12 mouse cellular contexts compared by ENCODE assay signal in the genomic region with DNA sequence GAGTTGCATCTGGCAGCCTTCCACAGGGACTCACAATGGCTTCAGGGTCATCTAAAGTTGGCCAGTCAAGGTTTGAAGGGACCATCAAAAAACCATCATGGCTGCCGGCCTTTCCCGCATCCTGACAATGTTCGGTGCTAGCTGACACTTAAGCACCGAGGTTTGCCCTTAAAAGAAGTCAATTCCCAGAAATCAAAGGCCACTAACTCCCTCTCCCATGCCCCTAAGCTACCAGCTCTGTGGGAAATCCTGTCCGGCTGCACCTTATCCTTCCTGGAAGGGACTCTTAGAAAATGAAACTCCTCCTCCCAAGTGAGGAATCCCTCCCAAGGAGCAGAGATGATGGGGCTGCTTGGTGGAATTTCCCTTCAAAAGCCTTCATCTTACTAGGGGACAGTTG. TPM values are rescaled to one million over a fixed set of nuclear protein-coding genes. Genes with fewer than 3 reads are reported as not detected.
DNase-seq lines count a peak whose midpoint lies in the region; ATAC-seq and TF ChIP-seq lines count a peak whose summit lies in the region.
"Had no signal": no experiment of that assay in that cellular context is flagged by ENCODE, and none has a peak within 500 bp of the region (broad histone marks: within the 10 kb centered on the region; RNA-seq: fewer than 3 reads in every experiment).

No protein-coding gene starts in this region.

- H3K4me1 ChIP-seq in kidney, adult 2 months (ENCODE audit: control insufficient read depth, insufficient read depth, low read length), result peaks cover 16% of the 10 kb centered on the region
- peaks cover 12% of the 10 kb centered on the region for H3K4me1 ChIP-seq in lung, embryonic 16.5 days (replicated peaks; ENCODE audit: control insufficient read depth, insufficient read depth, low read length)
- no peaks in the 10 kb centered on the region for H3K4me1 ChIP-seq in heart, postnatal 0 days (ENCODE audit: control insufficient read depth, insufficient read depth)
- H3K4me1 ChIP-seq in midbrain, postnatal 0 days (ENCODE audit: insufficient read depth, low read length), result no peaks in the 10 kb centered on the region

- H3K36me3 ChIP-seq in kidney, adult 2 months (ENCODE audit: control insufficient read depth, insufficient read depth, low read length), result no peaks in the 10 kb centered on the region
- no peaks in the 10 kb centered on the region for H3K36me3 ChIP-seq in lung, embryonic 16.5 days (ENCODE audit: control insufficient read depth, insufficient read depth, low read length)
- H3K36me3 ChIP-seq in heart, postnatal 0 days (replicated peaks; ENCODE audit: control insufficient read depth, insufficient read depth, low read length), result no peaks in the 10 kb centered on the region
- H3K36me3 ChIP-seq in midbrain, postnatal 0 days (ENCODE audit: insufficient read depth, low read length), result no peaks in the 10 kb centered on the region

- H3K4me2 ChIP-seq in lung, embryonic 16.5 days (ENCODE audit: low read depth, low read length), result no peak overlapping the region
- no peak overlapping the region for H3K4me2 ChIP-seq in heart, postnatal 0 days (ENCODE audit: low read depth, low read length)
- no peak overlapping the region for H3K4me2 ChIP-seq in midbrain, postnatal 0 days (ENCODE audit: low read depth, low read length, poor library complexity, severe bottlenecking)

- no peak for TF ChIP-seq EP300 in heart, postnatal 0 days (IDR thresholded peaks at IDR 0.05; ENCODE audit: low read depth)

- no peak for DNase-seq in kidney, adult 2 months
- no peak for DNase-seq in kidney, adult 9 months
- no peak for DNase-seq in lung, postnatal 25 days (ENCODE audit: low spot score)
- peak; percentile 82 for DNase-seq in ZHBTc4 (ENCODE audit: low read depth, low spot score)
- DNase-seq in heart, postnatal 0 days (ENCODE audit: low spot score), result no peak
- DNase-seq in midbrain, postnatal 0 days (ENCODE audit: low spot score), result no peak
- DNase-seq: cerebellum, postnatal 14 days; retina, postnatal 1 day had no signal

- no peak for TF ChIP-seq CTCF in kidney, adult 2 months (conservative IDR thresholded peaks at IDR 0.05; ENCODE audit: insufficient read depth, insufficient read length, low read depth, low read length)
- TF ChIP-seq CTCF in heart, postnatal 0 days (IDR thresholded peaks at IDR 0.05; ENCODE audit: low read depth), result no peak
- no peak for TF ChIP-seq CTCF in midbrain, postnatal 0 days (IDR thresholded peaks at IDR 0.05)

- no peaks in the 10 kb centered on the region for H3K27me3 ChIP-seq in kidney, adult 2 months (replicated peaks; ENCODE audit: control insufficient read depth, insufficient read depth, low read length)
- H3K27me3 ChIP-seq in lung, embryonic 16.5 days (ENCODE audit: control insufficient read depth, insufficient read depth, low read depth, low read length), result no peaks in the 10 kb centered on the region
- no peaks in the 10 kb centered on the region for H3K27me3 ChIP-seq in heart, postnatal 0 days (ENCODE audit: control insufficient read depth, insufficient read depth, low read length)
- H3K27me3 ChIP-seq in midbrain, postnatal 0 days (ENCODE audit: insufficient read depth, low read length), result no peaks in the 10 kb centered on the region

- 78% methylated on average over 5 of the region's 5 CpGs for WGBS in kidney, adult 2 months
- WGBS in lung, embryonic 16.5 days, result 72% methylated on average over 5 of the region's 5 CpGs
- 70% methylated on average over 5 of the region's 5 CpGs for WGBS in heart, postnatal 0 days
- WGBS in midbrain, postnatal 0 days, result 88% methylated on average over 5 of the region's 5 CpGs

- TF ChIP-seq POLR2A in kidney, adult 2 months (IDR thresholded peaks at IDR 0.05; ENCODE audit: low read depth, low read length), result no peak

- H3K9me3 ChIP-seq in lung, embryonic 16.5 days (ENCODE audit: control insufficient read depth, low read length), result no peaks in the 10 kb centered on the region
- no peaks in the 10 kb centered on the region for H3K9me3 ChIP-seq in heart, postnatal 0 days (replicated peaks; ENCODE audit: control insufficient read depth, low read length)
- H3K9me3 ChIP-seq in midbrain, postnatal 0 days (ENCODE audit: low read length), result no peaks in the 10 kb centered on the region
- H3K9me3 ChIP-seq: G1E had no signal

- no peak overlapping the region for H3K4me3 ChIP-seq in kidney, adult 2 months (ENCODE audit: insufficient read depth, low read depth, low read length)
- H3K4me3 ChIP-seq in lung, embryonic 16.5 days (ENCODE audit: low read length), result no peak overlapping the region
- H3K4me3 ChIP-seq in heart, postnatal 0 days (ENCODE audit: low read depth, low read length), result no peak overlapping the region
- no peak overlapping the region for H3K4me3 ChIP-seq in midbrain, postnatal 0 days (ENCODE audit: low read depth, low read length)

- H3K27ac ChIP-seq in kidney, adult 2 months (ENCODE audit: insufficient read depth, low read depth, low read length), result peak overlapping the region; percentile 49
- peak overlapping the region; percentile 34; the same call in 1 of the 2 replicates for H3K27ac ChIP-seq in lung, embryonic 16.5 days (ENCODE audit: low read length)
- H3K27ac ChIP-seq in heart, postnatal 0 days (ENCODE audit: low read depth), result peak overlapping the region; percentile 22
- no peak overlapping the region for H3K27ac ChIP-seq in midbrain, postnatal 0 days (ENCODE audit: low read depth, low read length)
- H3K27ac ChIP-seq: liver, embryonic 14.5 days had no signal

- no peak overlapping the region for H3K9ac ChIP-seq in lung, embryonic 16.5 days (ENCODE audit: low read length)
- no peak overlapping the region for H3K9ac ChIP-seq in heart, postnatal 0 days (replicated peaks; ENCODE audit: low read depth, low read length)
- H3K9ac ChIP-seq in midbrain, postnatal 0 days (replicated peaks; ENCODE audit: low read length, poor library complexity, severe bottlenecking), result no peak overlapping the region
- H3K9ac ChIP-seq: liver, embryonic 14.5 days had no signal

- ATAC-seq in lung, embryonic 16.5 days (ENCODE audit: low read depth), result no peak
- no peak for ATAC-seq in heart, postnatal 0 days (ENCODE audit: insufficient read depth, low read depth)
- ATAC-seq in erythroid progenitor cell, adult 5-6 weeks (replicated peaks; ENCODE audit: low FRiP score, poor library complexity, severe bottlenecking), result no peak
- ATAC-seq in midbrain, postnatal 0 days (ENCODE audit: low FRiP score), result no peak

RNA-seq across cellular contexts. Expression of a gene that starts 14.6 kb away (rescaled TPM):
- polyA plus RNA-seq in kidney, adult 2 months (2012; rRNA removed), result 30.8 and 31.3 TPM in 2 replicates
- 2.2 and 2.5 TPM in 2 replicates for polyA plus RNA-seq in lung, embryonic 16.5 days (2015; fragmentation: Nextera tagmentation; extraction: Ambion mirVana)
- 2.0 and 2.6 TPM in 2 replicates for total RNA-seq in heart, postnatal 0 days (2014; rRNA removed; ENCODE audit: low replicate concordance)
- polyA plus RNA-seq in heart, postnatal 0 days (2015; fragmentation: Nextera tagmentation; extraction: Ambion mirVana), result 0.82 and 0.83 TPM in 2 replicates
- total RNA-seq in erythroid progenitor cell, adult 5-6 weeks (2015; ENCODE audit: low replicate concordance), result 16.3 and 17.7 TPM in 2 replicates
- 14.5 and 17.5 TPM in 2 replicates for total RNA-seq in erythroid progenitor cell, adult 5-6 weeks (2017; ENCODE audit: low replicate concordance)
- 3.5 and 3.6 TPM in 2 replicates for total RNA-seq in midbrain, postnatal 0 days (2014; rRNA removed)
- 2.2 and 2.4 TPM in 2 replicates for polyA plus RNA-seq in midbrain, postnatal 0 days (2015; fragmentation: Nextera tagmentation; extraction: Ambion mirVana)
